Mouse (Mus musculus): ENCODE measurements around the gene Ctdspl2. TPM values are rescaled to one million over a fixed set of nuclear protein-coding genes. Genes with fewer than 3 reads are reported as not detected.
"Not testable (repeated sequence)": the region's sequence is repeated elsewhere in the genome, so short reads cannot be mapped to it uniquely, and the experiment has no call there.

Ctdspl2 gene
- polyA plus RNA-seq, 1 experiment = 14.8 TPM

GRCm38 (mm10) chr2:122022284-122022683 lies 66.5 kb downstream of the Ctdspl2 start:
- Histone ChIP-seq H3K4me3 (ENCODE audit: control insufficient read depth, insufficient read depth, low read length) (no peak overlapping the region), H3K36me3 (ENCODE audit: control insufficient read depth, insufficient read depth, low read length) (no peaks in the 10 kb centered on the region), H3K27me3 (ENCODE audit: control insufficient read depth, insufficient read depth, low read length) (no peaks in the 10 kb centered on the region), H3K4me1 (replicated peaks; ENCODE audit: control insufficient read depth, insufficient read depth, low read length) (no peaks in the 10 kb centered on the region), H3K27ac (ENCODE audit: control insufficient read depth, insufficient read depth, low read length) (no peak overlapping the region)
- no peak for DNase-seq
- TF ChIP-seq POLR2A (IDR thresholded peaks at IDR 0.05; ENCODE audit: control insufficient read depth, extremely low read depth, insufficient read depth, low read length, poor library complexity) (no peak), CTCF (IDR thresholded peaks at IDR 0.05; ENCODE audit: borderline replicate concordance, control insufficient read depth, extremely low read depth, insufficient read depth, low read length, poor library complexity) (no peak)
- 54% methylated on average over 2 of the region's 2 CpGs for WGBS

GRCm38 (mm10) chr2:122027091-122027490 lies 71.3 kb downstream of the Ctdspl2 start:
- 96% methylated on average over 10 of the region's 10 CpGs for WGBS
- not testable (repeated sequence) for H3K4me3 ChIP-seq (ENCODE audit: control insufficient read depth, insufficient read depth, low read length); H3K27ac ChIP-seq (ENCODE audit: control insufficient read depth, insufficient read depth, low read length)

GRCm38 (mm10) chr2:122027862-122028755 lies 72.3 kb downstream of the Ctdspl2 start, which contains the start of gene Eif3j1:
Gene Eif3j1, plus strand, starts transcription at chr2:122028546.
- WGBS = under 1% methylated on average over 65 of the region's 67 CpGs
- H3K4me3 ChIP-seq (ENCODE audit: control insufficient read depth, insufficient read depth, low read length) = peak within 1 kb of the TSS; percentile 97
- no peaks in the 10 kb centered on the region for H3K36me3 ChIP-seq (ENCODE audit: control insufficient read depth, insufficient read depth, low read length)
- TF ChIP-seq POLR2A (IDR thresholded peaks at IDR 0.05; ENCODE audit: control insufficient read depth, extremely low read depth, insufficient read depth, low read length, poor library complexity) = peak; percentile 99
- no peak for TF ChIP-seq CTCF (IDR thresholded peaks at IDR 0.05; ENCODE audit: borderline replicate concordance, control insufficient read depth, extremely low read depth, insufficient read depth, low read length, poor library complexity)
- peak within 1 kb of the TSS; percentile 78 for H3K27ac ChIP-seq (ENCODE audit: control insufficient read depth, insufficient read depth, low read length)
- peak; percentile 87 for DNase-seq
- no peaks in the 10 kb centered on the region for H3K27me3 ChIP-seq (ENCODE audit: control insufficient read depth, insufficient read depth, low read length)
- H3K4me1 ChIP-seq (replicated peaks; ENCODE audit: control insufficient read depth, insufficient read depth, low read length) = no peaks in the 10 kb centered on the region

More at GRCm38 (mm10) chr2:122027091-122027490, 71.3 kb downstream of the Ctdspl2 start:
- not testable (repeated sequence) for DNase-seq; H3K27me3 ChIP-seq (ENCODE audit: control insufficient read depth, insufficient read depth, low read length); H3K4me1 ChIP-seq (replicated peaks; ENCODE audit: control insufficient read depth, insufficient read depth, low read length); H3K36me3 ChIP-seq (ENCODE audit: control insufficient read depth, insufficient read depth, low read length)

- no peak for TF ChIP-seq CTCF (IDR thresholded peaks at IDR 0.05; ENCODE audit: borderline replicate concordance, control insufficient read depth, extremely low read depth, insufficient read depth, low read length, poor library complexity)
- no peak for TF ChIP-seq POLR2A (IDR thresholded peaks at IDR 0.05; ENCODE audit: control insufficient read depth, extremely low read depth, insufficient read depth, low read length, poor library complexity)
- Histone ChIP-seq H3K4me1 (replicated peaks; ENCODE audit: control insufficient read depth, insufficient read depth, low read length) (no peaks in the 10 kb centered on the region), H3K36me3 (ENCODE audit: control insufficient read depth, insufficient read depth, low read length) (no peaks in the 10 kb centered on the region), H3K4me3 (ENCODE audit: control insufficient read depth, insufficient read depth, low read length) (peak overlapping the region; percentile 97), H3K27ac (ENCODE audit: control insufficient read depth, insufficient read depth, low read length) (no peak overlapping the region), H3K27me3 (ENCODE audit: control insufficient read depth, insufficient read depth, low read length) (no peaks in the 10 kb centered on the region)
- WGBS = under 1% methylated on average over 71 of the region's 71 CpGs
- DNase-seq = peak; percentile 45
Observed at GRCm38 (mm10) chr2:122028756-122029700, 73.2 kb downstream of the Ctdspl2 start.

GRCm38 (mm10) chr2:122031970-122032369 lies 76.2 kb downstream of the Ctdspl2 start:
- TF ChIP-seq POLR2A (IDR thresholded peaks at IDR 0.05; ENCODE audit: control insufficient read depth, extremely low read depth, insufficient read depth, low read length, poor library complexity) (no peak), CTCF (IDR thresholded peaks at IDR 0.05; ENCODE audit: borderline replicate concordance, control insufficient read depth, extremely low read depth, insufficient read depth, low read length, poor library complexity) (no peak)
- no peak overlapping the region for H3K27ac ChIP-seq (ENCODE audit: control insufficient read depth, insufficient read depth, low read length)

GRCm38 (mm10) chr2:122036064-122036463 lies 80.3 kb downstream of the Ctdspl2 start:
- Histone ChIP-seq H3K4me1 (replicated peaks; ENCODE audit: control insufficient read depth, insufficient read depth, low read length) (no peaks in the 10 kb centered on the region), H3K27ac (ENCODE audit: control insufficient read depth, insufficient read depth, low read length) (no peak overlapping the region), H3K36me3 (ENCODE audit: control insufficient read depth, insufficient read depth, low read length) (no peaks in the 10 kb centered on the region), H3K4me3 (ENCODE audit: control insufficient read depth, insufficient read depth, low read length) (no peak overlapping the region), H3K27me3 (ENCODE audit: control insufficient read depth, insufficient read depth, low read length) (no peaks in the 10 kb centered on the region)
- TF ChIP-seq POLR2A (IDR thresholded peaks at IDR 0.05; ENCODE audit: control insufficient read depth, extremely low read depth, insufficient read depth, low read length, poor library complexity) (no peak), CTCF (IDR thresholded peaks at IDR 0.05; ENCODE audit: borderline replicate concordance, control insufficient read depth, extremely low read depth, insufficient read depth, low read length, poor library complexity) (no peak)
- no peak for DNase-seq
- 85% methylated on average over 3 of the region's 3 CpGs for WGBS

More at GRCm38 (mm10) chr2:122031970-122032369, 76.2 kb downstream of the Ctdspl2 start:
- no peaks in the 10 kb centered on the region for H3K27me3 ChIP-seq (ENCODE audit: control insufficient read depth, insufficient read depth, low read length)
- H3K4me3 ChIP-seq (ENCODE audit: control insufficient read depth, insufficient read depth, low read length) = no peak overlapping the region
- H3K36me3 ChIP-seq (ENCODE audit: control insufficient read depth, insufficient read depth, low read length) = no peaks in the 10 kb centered on the region
- 71% methylated on average over 6 of the region's 6 CpGs for WGBS
- H3K4me1 ChIP-seq (replicated peaks; ENCODE audit: control insufficient read depth, insufficient read depth, low read length) = no peaks in the 10 kb centered on the region
- no peak for DNase-seq
